Mouse (Mus musculus) skeletal muscle tissue, adult 2 months (tissue): ENCODE measurements at regions not wholly inside any gene's neighbourhood (a gene's known extent, or its start where the extent isn't known, plus 50 kb on each side); places are given as distances from the start of the nearest gene placed in this dataset.
A peak's percentile ranks its signal among the peaks of the same experiment; 100 is the strongest.

ENCODE experiments used
- DNase-seq: peaks from one replicate; pipeline ENCODE4 v3.0.0-alpha.2; 2012; ENCODE audit warnings: low read depth, low spot score

- no peak for DNase-seq
Observed at GRCm38 (mm10) chr8:44466409-44467078, 468.7 kb upstream of the Fat1 start.

GRCm38 (mm10) chr8:44512876-44513275, 422.4 kb upstream of the Fat1 start:
- DNase-seq: no peak

GRCm38 (mm10) chr8:44525915-44526314, 409.3 kb upstream of the Fat1 start:
- no peak for DNase-seq

DNA sequence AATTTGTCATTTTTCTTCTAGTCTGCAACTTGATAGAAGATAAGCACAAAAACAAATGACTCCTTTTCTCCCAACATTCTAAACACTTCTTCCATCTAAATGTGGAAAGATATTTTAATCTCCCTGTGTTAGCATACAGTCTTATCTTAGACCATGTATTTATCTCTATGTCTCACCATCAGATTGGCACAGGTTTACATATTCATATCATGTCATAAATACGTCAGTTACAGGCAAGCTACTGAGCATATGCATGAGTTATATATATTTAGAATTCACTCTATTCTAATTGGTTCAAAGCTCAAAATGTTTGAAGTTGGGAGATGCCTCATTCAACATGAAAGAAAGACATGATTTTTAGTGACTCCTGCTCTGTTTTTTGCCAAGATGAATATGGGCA, 405.6 kb upstream of the Fat1 start:
- no peak for DNase-seq

GRCm38 (mm10) chr8:44548885-44549284, 386.4 kb upstream of the Fat1 start:
- peak; percentile 19 for DNase-seq

DNA sequence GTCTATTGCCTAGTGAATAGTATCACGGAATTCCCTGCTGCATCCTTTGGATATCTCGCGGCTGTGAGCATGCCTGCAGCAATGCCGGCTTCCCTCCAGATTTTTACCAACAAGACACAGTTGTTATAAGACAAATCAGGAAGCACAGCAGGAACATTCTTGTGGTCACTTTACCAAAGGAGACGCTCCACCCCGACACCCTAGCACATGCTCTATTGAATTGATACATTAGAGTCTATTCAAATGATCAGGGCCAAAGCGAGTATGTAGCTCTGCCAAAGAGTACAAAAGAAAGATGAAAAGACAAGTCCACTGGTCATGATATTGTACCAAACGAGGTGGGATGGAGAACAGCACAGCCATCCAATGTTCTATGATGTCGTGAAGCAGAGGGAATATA, 376.1 kb upstream of the Fat1 start:
- DNase-seq: no peak

- DNase-seq: no peak
Observed at GRCm38 (mm10) chr8:44576314-44576858, 358.9 kb upstream of the Fat1 start.

DNA sequence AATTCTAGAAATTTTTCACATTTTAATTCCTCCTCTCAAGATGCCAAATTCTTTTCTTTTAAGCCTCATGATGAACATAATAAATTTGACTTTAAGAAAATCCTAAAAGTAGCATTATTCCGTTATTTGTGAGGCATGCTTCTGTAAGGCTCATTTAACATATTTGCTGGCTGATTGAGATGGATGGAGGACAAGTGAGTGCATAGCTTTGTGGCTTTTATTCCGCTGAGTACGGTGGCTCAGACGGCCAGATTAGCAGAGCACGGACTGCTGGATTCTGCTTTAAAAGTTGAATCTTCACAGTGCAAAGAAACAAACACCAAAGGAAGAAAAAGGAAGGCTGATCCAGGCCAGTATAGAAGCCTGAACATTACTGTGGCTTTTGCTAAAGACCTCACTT, 358.3 kb upstream of the Fat1 start:
- no peak for DNase-seq
